14 mouse cellular contexts compared by ENCODE assay signal in the genomic region with DNA sequence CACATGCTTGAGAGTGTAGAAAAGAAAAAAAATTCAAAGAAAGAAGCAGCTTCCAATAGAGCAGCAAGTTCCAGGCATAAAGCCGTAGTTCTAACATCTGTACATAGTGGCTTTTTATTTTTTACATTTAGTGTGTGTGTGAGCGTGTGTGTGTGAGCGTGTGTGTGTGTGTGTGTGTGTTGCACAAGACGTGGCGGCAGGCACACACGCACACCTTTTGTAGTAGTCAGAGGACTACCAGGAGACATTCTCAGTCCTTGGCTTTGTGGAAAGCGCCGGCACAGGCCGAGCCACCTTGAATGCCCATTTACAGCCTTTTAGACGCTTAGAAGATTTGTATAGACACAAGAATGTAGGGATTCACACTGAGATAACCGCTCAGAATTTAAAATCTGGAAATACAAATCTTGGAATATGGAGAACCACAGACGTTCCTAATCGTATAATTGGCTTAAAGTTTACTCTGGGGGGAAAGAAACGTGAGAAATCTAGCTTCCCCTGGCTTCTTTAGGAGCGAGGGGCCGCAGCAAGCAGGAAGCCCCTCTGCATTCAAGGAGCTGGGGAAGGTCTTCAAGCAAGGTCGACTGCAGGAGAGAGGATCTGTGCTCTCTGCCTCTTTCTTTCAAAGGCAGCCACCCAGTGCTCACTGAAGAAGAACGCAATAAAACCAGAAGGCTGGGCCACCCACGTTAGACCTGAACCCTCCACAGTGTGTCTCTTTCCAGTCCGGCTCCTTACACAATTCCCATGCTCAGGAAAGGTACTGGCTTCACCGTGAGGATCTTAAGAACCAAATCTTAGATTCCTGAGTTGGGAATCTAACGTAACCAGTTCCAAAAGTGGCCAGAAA. TPM values are rescaled to one million over a fixed set of nuclear protein-coding genes. Genes with fewer than 3 reads are reported as not detected.
DNase-seq lines count a peak whose midpoint lies in the region; ATAC-seq lines count a peak whose summit lies in the region.
"Had no signal": no experiment of that assay in that cellular context is flagged by ENCODE, and none has a peak within 500 bp of the region (broad histone marks: within the 10 kb centered on the region; RNA-seq: fewer than 3 reads in every experiment).

No protein-coding gene starts in this region.

- H3K36me3 ChIP-seq in heart, embryonic 14.5 days (ENCODE audit: control insufficient read depth, insufficient read depth, low read length), result no peaks in the 10 kb centered on the region
- no peaks in the 10 kb centered on the region for H3K36me3 ChIP-seq in limb, embryonic 13.5 days
- H3K36me3 ChIP-seq in stomach, embryonic 16.5 days (ENCODE audit: control insufficient read depth, insufficient read depth, low read length), result no peaks in the 10 kb centered on the region

- ATAC-seq in heart, embryonic 14.5 days (ENCODE audit: insufficient number of reproducible peaks, insufficient read depth, low FRiP score, low read depth), result no peak
- ATAC-seq in limb, embryonic 13.5 days (ENCODE audit: low FRiP score, low read depth), result no peak
- no peak for ATAC-seq in stomach, embryonic 16.5 days (ENCODE audit: insufficient read depth, low FRiP score)
- ATAC-seq: CD4-positive, CD25-positive, alpha-beta regulatory T cell, adult 4 months had no signal

- no peak overlapping the region for H3K9ac ChIP-seq in heart, embryonic 14.5 days (ENCODE audit: low read length)
- H3K9ac ChIP-seq in limb, embryonic 13.5 days, result no peak overlapping the region
- H3K9ac ChIP-seq in stomach, embryonic 16.5 days (ENCODE audit: low read length), result no peak overlapping the region

- H3K4me3 ChIP-seq in heart, embryonic 14.5 days (ENCODE audit: control insufficient read depth in 1 of 2, insufficient read depth in 1 of 2, low read depth in 1 of 2, low read length in 2 of 2), result 0 out of 4 replicates have a peak overlapping the region, but pooled peaks of 1 of the 2 experiments have one; percentile 3
- peak overlapping the region; percentile 42 for H3K4me3 ChIP-seq in limb, embryonic 13.5 days
- 0 out of 2 replicates have a peak overlapping the region, but pooled peaks have one; percentile 45 for H3K4me3 ChIP-seq in stomach, embryonic 16.5 days (replicated peaks; ENCODE audit: low read length)

- DNase-seq in heart, postnatal 4 days, result no peak
- DNase-seq in retina, postnatal 1 day, result peak; percentile 11
- DNase-seq in retina, embryonic 14.5 days (ENCODE audit: low spot score), result no peak
- no peak for DNase-seq in liver
- no peak for DNase-seq in left cerebral cortex, adult 18-20 months (ENCODE audit: low spot score in 2 of 2)
- DNase-seq: cerebellum, adult 9-11 months; right cerebral cortex, postnatal 14 days had no signal

- H3K27me3 ChIP-seq in heart, embryonic 14.5 days (ENCODE audit: control insufficient read depth, insufficient read depth, low read length), result peaks cover 99% of the 10 kb centered on the region
- H3K27me3 ChIP-seq in limb, embryonic 13.5 days, result peaks cover 100% of the 10 kb centered on the region
- H3K27me3 ChIP-seq in stomach, embryonic 16.5 days (ENCODE audit: control insufficient read depth, insufficient read depth, low read length), result peaks cover 89% of the 10 kb centered on the region

- WGBS in heart, embryonic 14.5 days, result 17% methylated on average over 22 of the region's 22 CpGs
- WGBS in limb, embryonic 13.5 days, result 11% methylated on average over 22 of the region's 22 CpGs
- WGBS in stomach, embryonic 16.5 days, result 17% methylated on average over 22 of the region's 22 CpGs

- H3K27ac ChIP-seq in heart, embryonic 14.5 days (replicated peaks in 1 of 2; ENCODE audit: control insufficient read depth in 1 of 2, insufficient read depth in 1 of 2, low read depth in 2 of 2, low read length in 2 of 2), result no peak overlapping the region
- no peak overlapping the region for H3K27ac ChIP-seq in limb, embryonic 13.5 days
- H3K27ac ChIP-seq in stomach, embryonic 16.5 days (ENCODE audit: low read length), result no peak overlapping the region

- H3K9me3 ChIP-seq in heart, embryonic 14.5 days (ENCODE audit: control insufficient read depth, low read length), result no peaks in the 10 kb centered on the region
- H3K9me3 ChIP-seq in limb, embryonic 13.5 days, result no peaks in the 10 kb centered on the region
- H3K9me3 ChIP-seq in stomach, embryonic 16.5 days (replicated peaks; ENCODE audit: control insufficient read depth, low read length), result no peaks in the 10 kb centered on the region

- peaks cover 3 to 25% of the 10 kb centered on the region in 2 experiments; a peak in 2 of 4 replicates for H3K4me1 ChIP-seq in heart, embryonic 14.5 days (ENCODE audit: control insufficient read depth in 2 of 2, insufficient read depth in 2 of 2, low read length in 2 of 2)
- peaks cover 20% of the 10 kb centered on the region for H3K4me1 ChIP-seq in limb, embryonic 13.5 days
- peaks cover 9% of the 10 kb centered on the region for H3K4me1 ChIP-seq in stomach, embryonic 16.5 days (ENCODE audit: control insufficient read depth, insufficient read depth, low read length)

- H3K4me2 ChIP-seq in heart, embryonic 14.5 days (ENCODE audit: low read length), result peak overlapping the region; percentile 63; the same call in 1 of the 2 replicates
- H3K4me2 ChIP-seq in limb, embryonic 13.5 days (replicated peaks), result peak overlapping the region; percentile 42
- H3K4me2 ChIP-seq in stomach, embryonic 16.5 days (ENCODE audit: low read depth, low read length), result peak overlapping the region; percentile 53; the same call in 1 of the 2 replicates

RNA-seq across cellular contexts. Expression of a gene that starts 1.4 kb away (rescaled TPM):
- polyA plus RNA-seq in heart, embryonic 14.5 days (2014; fragmentation: Nextera tagmentation; extraction: Ambion mirVana), result not detected in 2 replicates
- under 1 TPM in 1 of 2 experiments, not detected in 1; 0.14 TPM for total RNA-seq in heart, postnatal 4 days (2021)
- not detected in 2 replicates for polyA plus RNA-seq in limb, embryonic 13.5 days (2015; fragmentation: Nextera tagmentation; extraction: Ambion mirVana)
- 0.26 and 0.31 TPM in 2 replicates for polyA plus RNA-seq in stomach, embryonic 16.5 days (2015; fragmentation: Nextera tagmentation; extraction: Ambion mirVana)
- not detected for total RNA-seq in left cerebral cortex, adult 18-20 months (2021)
- polyA plus RNA-seq: CD4-positive, CD25-positive, alpha-beta regulatory T cell, adult 4 months; frontal cortex, adult 2 months; large intestine, adult 2 months; lung, embryonic 16.5 days had no signal

RNA-seq across cellular contexts. Expression of a gene that starts 47.2 kb away (rescaled TPM):
- polyA plus RNA-seq in heart, embryonic 14.5 days (2014; fragmentation: Nextera tagmentation; extraction: Ambion mirVana), result 8.0 and 9.1 TPM in 2 replicates
- total RNA-seq in heart, postnatal 4 days (2021), result 1 to 10 TPM; 3.8 to 5.4 TPM
- 9.2 and 9.5 TPM in 2 replicates for polyA plus RNA-seq in limb, embryonic 13.5 days (2015; fragmentation: Nextera tagmentation; extraction: Ambion mirVana)
- polyA plus RNA-seq in stomach, embryonic 16.5 days (2015; fragmentation: Nextera tagmentation; extraction: Ambion mirVana), result 9.9 and 11.0 TPM in 2 replicates
- 1 to 10 TPM; 3.7 to 4.3 TPM for total RNA-seq in left cerebral cortex, adult 18-20 months (2021)
